Mouse (Mus musculus) right cerebral cortex, postnatal 14 days (tissue): Measurements from ENCODE around the gene Cap2.

Experiments
- DNase-seq: peaks from one replicate; pipeline ENCODE4 v3.0.0; 2022

The Cap2 gene

GRCm38 (mm10) chr13:46640608-46641468 is 139.2 kb downstream of the Cap2 start:
- no peak for DNase-seq

- DNase-seq: no peak
Measured at GRCm38 (mm10) chr13:46642318-46642717, 140.7 kb downstream of the Cap2 start.

- DNase-seq: no peak
Measured at GRCm38 (mm10) chr13:46644175-46644574, 142.5 kb downstream of the Cap2 start.

GRCm38 (mm10) chr13:46645476-46645875 is 143.8 kb downstream of the Cap2 start:
- DNase-seq: no peak

- no peak for DNase-seq
Measured at GRCm38 (mm10) chr13:46651853-46652252, 150.2 kb downstream of the Cap2 start.

- no peak for DNase-seq
Measured at GRCm38 (mm10) chr13:46652671-46653070, 151.0 kb downstream of the Cap2 start.

GRCm38 (mm10) chr13:46653671-46654070 is 152.0 kb downstream of the Cap2 start:
- DNase-seq: no peak

- DNase-seq: no peak
Measured at GRCm38 (mm10) chr13:46654566-46654965, 152.9 kb downstream of the Cap2 start.

GRCm38 (mm10) chr13:46659211-46659610 is 157.6 kb downstream of the Cap2 start:
- no peak for DNase-seq

- DNase-seq: no peak
Measured at GRCm38 (mm10) chr13:46663461-46663964, 161.9 kb downstream of the Cap2 start.

GRCm38 (mm10) chr13:46669048-46669619 is 167.5 kb downstream of the Cap2 start, which contains the start of gene Fam8a1:
Fam8a1 (plus strand) TSS chr13:46669522.
- peak; percentile 90 for DNase-seq

- peak; percentile 31 for DNase-seq
Measured at GRCm38 (mm10) chr13:46669620-46670271, 168.1 kb downstream of the Cap2 start.

GRCm38 (mm10) chr13:46670514-46670913 is 168.9 kb downstream of the Cap2 start:
- no peak for DNase-seq

- DNase-seq: no peak
Measured at GRCm38 (mm10) chr13:46674601-46675000, 173.0 kb downstream of the Cap2 start.

GRCm38 (mm10) chr13:46677721-46678120 is 176.1 kb downstream of the Cap2 start:
- no peak for DNase-seq

- DNase-seq: no peak
Measured at GRCm38 (mm10) chr13:46682921-46683320, 181.3 kb downstream of the Cap2 start.

GRCm38 (mm10) chr13:46683370-46683769 is 181.7 kb downstream of the Cap2 start:
- no peak for DNase-seq

- DNase-seq: no peak
Measured at GRCm38 (mm10) chr13:46690559-46691241, 189.1 kb downstream of the Cap2 start.

GRCm38 (mm10) chr13:46695296-46695908 is 193.8 kb downstream of the Cap2 start:
- no peak for DNase-seq

GRCm38 (mm10) chr13:46695932-46696331 is 194.3 kb downstream of the Cap2 start:
- DNase-seq: no peak

- no peak for DNase-seq
Measured at GRCm38 (mm10) chr13:46696788-46697187, 195.1 kb downstream of the Cap2 start.

- no peak for DNase-seq
Measured at GRCm38 (mm10) chr13:46699372-46699771, 197.7 kb downstream of the Cap2 start.
